ENCODE assay signal across 8 mouse cellular contexts in genomic region chr16:17530640-17531288, GRCm38 (mm10). TPM values are rescaled to one million over a fixed set of nuclear protein-coding genes. Genes with fewer than 3 reads are reported as not detected.
DNase-seq lines count a peak whose midpoint lies in the region; ATAC-seq and TF ChIP-seq lines count a peak whose summit lies in the region.

TSS of gene Thap7 (minus strand) at chr16:17531136.

- TF ChIP-seq POLR2A in CH12.LX (IDR thresholded peaks at IDR 0.05; ENCODE audit: low read depth, low read length), result peak; percentile 99
- peak; percentile 83 for TF ChIP-seq POLR2A in testis, adult 2 months (IDR thresholded peaks at IDR 0.05; ENCODE audit: control insufficient read depth, low read depth, low read length)

- H3K4me2 ChIP-seq in CH12.LX (ENCODE audit: insufficient read depth, low read depth, poor library complexity, severe bottlenecking), result peak within 1 kb of the TSS; percentile 84
- peak within 1 kb of the TSS; percentile 95 for H3K4me2 ChIP-seq in forebrain, embryonic 12.5 days
- peak within 1 kb of the TSS; percentile 68 for H3K4me2 ChIP-seq in heart, postnatal 0 days (ENCODE audit: low read depth, low read length)
- H3K4me2 ChIP-seq in liver, embryonic 16.5 days (ENCODE audit: low read depth, low read length), result peak within 1 kb of the TSS; percentile 96
- peak within 1 kb of the TSS; percentile 96 for H3K4me2 ChIP-seq in neural tube, embryonic 13.5 days

- WGBS in forebrain, embryonic 12.5 days, result under 1% methylated on average over 67 of the region's 67 CpGs
- under 1% methylated on average over 64 of the region's 67 CpGs for WGBS in heart, postnatal 0 days
- under 1% methylated on average over 67 of the region's 67 CpGs for WGBS in liver, embryonic 16.5 days (ENCODE audit: insufficient replicate concordance)
- WGBS in neural tube, embryonic 13.5 days, result 1% methylated on average over 67 of the region's 67 CpGs

- H3K4me1 ChIP-seq in CH12.LX (ENCODE audit: control insufficient read depth in 1 of 2, insufficient read depth in 2 of 2), result peaks cover 7 to 48% of the 10 kb centered on the region in 2 experiments; a peak in 3 of 4 replicates
- H3K4me1 ChIP-seq in forebrain, embryonic 12.5 days, result peaks cover 19% of the 10 kb centered on the region
- peaks cover 12% of the 10 kb centered on the region for H3K4me1 ChIP-seq in heart, postnatal 0 days (ENCODE audit: control insufficient read depth, insufficient read depth)
- H3K4me1 ChIP-seq in liver, embryonic 16.5 days (ENCODE audit: control insufficient read depth, low read depth, low read length), result peaks cover 16% of the 10 kb centered on the region
- peaks cover 27% of the 10 kb centered on the region for H3K4me1 ChIP-seq in neural tube, embryonic 13.5 days (replicated peaks)
- H3K4me1 ChIP-seq in testis, adult 2 months (ENCODE audit: control insufficient read depth, insufficient read depth, low read length), result peaks cover 3% of the 10 kb centered on the region

- ATAC-seq in forebrain, embryonic 12.5 days (ENCODE audit: low FRiP score), result peak; percentile 97
- peak; percentile 97 for ATAC-seq in heart, postnatal 0 days (ENCODE audit: insufficient read depth, low read depth)
- ATAC-seq in liver, embryonic 16.5 days (ENCODE audit: low read depth), result peak; percentile 96
- ATAC-seq in neural tube, embryonic 13.5 days (ENCODE audit: low read depth), result peak; percentile 96

- H3K27me3 ChIP-seq in CH12.LX (replicated peaks), result no peaks in the 10 kb centered on the region
- no peaks in the 10 kb centered on the region for H3K27me3 ChIP-seq in forebrain, embryonic 12.5 days
- H3K27me3 ChIP-seq in heart, postnatal 0 days (ENCODE audit: control insufficient read depth, insufficient read depth, low read length), result no peaks in the 10 kb centered on the region
- no peaks in the 10 kb centered on the region for H3K27me3 ChIP-seq in liver, embryonic 16.5 days (ENCODE audit: control insufficient read depth, insufficient read depth, low read depth, low read length)
- H3K27me3 ChIP-seq in neural tube, embryonic 13.5 days, result no peaks in the 10 kb centered on the region
- no peaks in the 10 kb centered on the region for H3K27me3 ChIP-seq in testis, adult 2 months (ENCODE audit: control insufficient read depth, insufficient read depth, low read length)

- peak; percentile 99 for DNase-seq in CH12.LX (ENCODE audit: extremely low read depth)
- DNase-seq in c-Kit-positive CD71-positive TER-119-negative erythroid progenitor cells, embryonic 14.5 days (ENCODE audit: low read depth), result peak; percentile 96
- DNase-seq in heart, postnatal 0 days (ENCODE audit: low spot score), result peak; percentile 92
- DNase-seq in kidney, postnatal 4 days, result peak; percentile 97 to 99

- H3K79me2 ChIP-seq in CH12.LX (replicated peaks; ENCODE audit: control insufficient read depth, extremely low read depth, insufficient read depth, poor library complexity, severe bottlenecking), result peaks cover 11% of the 10 kb centered on the region; the same call in 1 of the 2 replicates

- peak within 1 kb of the TSS; percentile 94 for H3K9ac ChIP-seq in CH12.LX (ENCODE audit: insufficient read depth, low read depth)
- H3K9ac ChIP-seq in forebrain, embryonic 12.5 days, result peak within 1 kb of the TSS; percentile 80
- H3K9ac ChIP-seq in heart, postnatal 0 days (replicated peaks; ENCODE audit: low read depth, low read length), result peak within 1 kb of the TSS; percentile 85
- peak within 1 kb of the TSS; percentile 88 for H3K9ac ChIP-seq in liver, embryonic 16.5 days (ENCODE audit: low read depth, low read length)
- peak within 1 kb of the TSS; percentile 92 for H3K9ac ChIP-seq in neural tube, embryonic 13.5 days

- in situ Hi-C loops in CH12.LX (cut with MboI; ENCODE audit: low pct_ligation_motif_present, low pct_unique_long_range_greater_than_20kb, low sequenced_read_pairs), result loop anchor here (5.0 to 10.0 kb wide), 2 partner anchors 123 to 326 kb away; partner anchors contain the start of genes Pi4ka, Rimbp3, Snap29 and Ube2l3

- no peak for TF ChIP-seq CTCF in CH12.LX (conservative IDR thresholded peaks at IDR 0.05 in 1 of 2, IDR thresholded peaks at IDR 0.05 in 1 of 2; ENCODE audit: low read depth in 2 of 2, low read length in 2 of 2)
- TF ChIP-seq CTCF in heart, postnatal 0 days (IDR thresholded peaks at IDR 0.05; ENCODE audit: low read depth), result no peak
- TF ChIP-seq CTCF in testis, adult 2 months (IDR thresholded peaks at IDR 0.05; ENCODE audit: control insufficient read depth, insufficient read depth, insufficient replicate concordance, low read depth, low read length), result no peak

- H3K27ac ChIP-seq in CH12.LX (ENCODE audit: insufficient read depth, low read depth), result peak within 1 kb of the TSS; percentile 86
- peak within 1 kb of the TSS; percentile 97 for H3K27ac ChIP-seq in forebrain, embryonic 12.5 days
- peak within 1 kb of the TSS; percentile 95 for H3K27ac ChIP-seq in heart, postnatal 0 days (ENCODE audit: low read depth)
- peak within 1 kb of the TSS; percentile 96 for H3K27ac ChIP-seq in liver, embryonic 16.5 days (ENCODE audit: low read length)
- H3K27ac ChIP-seq in neural tube, embryonic 13.5 days (replicated peaks), result peak within 1 kb of the TSS; percentile 97
- H3K27ac ChIP-seq in testis, adult 2 months (ENCODE audit: control insufficient read depth, insufficient read depth, low read depth, low read length), result peak within 1 kb of the TSS; percentile 86

- peaks cover 31 to 34% of the 10 kb centered on the region in 2 experiments for H3K36me3 ChIP-seq in CH12.LX (replicated peaks in 1 of 2; ENCODE audit: control insufficient read depth in 1 of 2, insufficient read depth in 1 of 2, low read length in 1 of 2)
- H3K36me3 ChIP-seq in forebrain, embryonic 12.5 days (replicated peaks), result peaks cover 33% of the 10 kb centered on the region
- peaks cover 26% of the 10 kb centered on the region for H3K36me3 ChIP-seq in heart, postnatal 0 days (replicated peaks; ENCODE audit: control insufficient read depth, insufficient read depth, low read length)
- peaks cover 18% of the 10 kb centered on the region for H3K36me3 ChIP-seq in liver, embryonic 16.5 days (ENCODE audit: control insufficient read depth, insufficient read depth)
- H3K36me3 ChIP-seq in neural tube, embryonic 13.5 days, result peaks cover 33% of the 10 kb centered on the region
- no peaks in the 10 kb centered on the region; the same call in 1 of the 2 replicates for H3K36me3 ChIP-seq in testis, adult 2 months (ENCODE audit: control insufficient read depth, insufficient read depth, low read length)

- H3K9me3 ChIP-seq in CH12.LX (replicated peaks; ENCODE audit: low read length), result no peaks in the 10 kb centered on the region
- no peaks in the 10 kb centered on the region for H3K9me3 ChIP-seq in forebrain, embryonic 12.5 days
- no peaks in the 10 kb centered on the region for H3K9me3 ChIP-seq in heart, postnatal 0 days (replicated peaks; ENCODE audit: control insufficient read depth, low read length)
- H3K9me3 ChIP-seq in liver, embryonic 16.5 days (replicated peaks; ENCODE audit: control insufficient read depth, low read length), result no peaks in the 10 kb centered on the region
- no peaks in the 10 kb centered on the region for H3K9me3 ChIP-seq in neural tube, embryonic 13.5 days

- no peak for TF ChIP-seq EP300 in CH12.LX (IDR thresholded peaks at IDR 0.05; ENCODE audit: low read length)
- peak; percentile 86 for TF ChIP-seq EP300 in heart, postnatal 0 days (IDR thresholded peaks at IDR 0.05; ENCODE audit: low read depth)

- no peak for TF ChIP-seq RAD21 in CH12.LX (IDR thresholded peaks at IDR 0.05; ENCODE audit: low read depth, low read length)

- dilution Hi-C loops in CH12.LX (cut with MboI; ENCODE audit: extremely low pct_ligation_motif_present, extremely low pct_unique_long_range_greater_than_20kb, low sequenced_read_pairs), result no loop called here

- peak within 1 kb of the TSS; percentile 69 to 91 (median 77) for H3K4me3 ChIP-seq in CH12.LX (replicated peaks in 1 of 3; ENCODE audit: low read depth in 2 of 3, low read length in 2 of 3, poor library complexity in 1 of 3)
- peak within 1 kb of the TSS; percentile 66 for H3K4me3 ChIP-seq in forebrain, embryonic 12.5 days (replicated peaks)
- peak within 1 kb of the TSS; percentile 73 for H3K4me3 ChIP-seq in heart, postnatal 0 days (ENCODE audit: low read depth, low read length)
- H3K4me3 ChIP-seq in liver, embryonic 16.5 days (ENCODE audit: low read depth, low read length), result peak within 1 kb of the TSS; percentile 84
- peak within 1 kb of the TSS; percentile 76 for H3K4me3 ChIP-seq in neural tube, embryonic 13.5 days
- peak within 1 kb of the TSS; percentile 83 for H3K4me3 ChIP-seq in testis, adult 2 months (ENCODE audit: control insufficient read depth, low read depth, low read length)

TF ChIP-seq in CH12.LX, 34 proteins besides CTCF, POLR2A, EP300 and RAD21 (continues in another document):
- no peak for TF ChIP-seq ZC3H11A (IDR thresholded peaks at IDR 0.05; ENCODE audit: low read depth, low read length)
- no peak for TF ChIP-seq JUND (conservative IDR thresholded peaks at IDR 0.05; ENCODE audit: low read depth, low read length)
- no peak for TF ChIP-seq PAX5 (IDR thresholded peaks at IDR 0.05; ENCODE audit: low read length)
- TF ChIP-seq CHD2 (IDR thresholded peaks at IDR 0.05; ENCODE audit: low read length), result peak; percentile 100
- peak; percentile 100 for TF ChIP-seq ELF1 (IDR thresholded peaks at IDR 0.05; ENCODE audit: low read depth, low read length)
- peak; percentile 96; the same call in 1 of the 2 replicates for TF ChIP-seq POLR2AphosphoS2 (IDR thresholded peaks at IDR 0.05; ENCODE audit: low read depth, low read length)
- TF ChIP-seq MEF2A (IDR thresholded peaks at IDR 0.05; ENCODE audit: borderline replicate concordance, low read depth, low read length), result peak; percentile 65
- TF ChIP-seq MAZ (IDR thresholded peaks at IDR 0.05; ENCODE audit: low read depth, low read length), result peak; percentile 96
- no peak for TF ChIP-seq CHD1 (IDR thresholded peaks at IDR 0.05; ENCODE audit: low read depth, low read length)
- no peak for TF ChIP-seq JUN (IDR thresholded peaks at IDR 0.05; ENCODE audit: insufficient read depth, low read depth, low read length)
- TF ChIP-seq NELFE (IDR thresholded peaks at IDR 0.05; ENCODE audit: low read depth, low read length), result peak; percentile 97
- no peak for TF ChIP-seq MAFK (IDR thresholded peaks at IDR 0.05; ENCODE audit: insufficient replicate concordance, low read length)
- TF ChIP-seq HCFC1 (IDR thresholded peaks at IDR 0.05; ENCODE audit: low read depth, low read length), result peak; percentile 88

RNA-seq across cellular contexts. Expression of gene Thap7, which starts in this region (rescaled TPM):
- total RNA-seq in CH12.LX (2012; rRNA removed) (64.3 and 72.7 TPM in 2 replicates), CH12.LX (2014; rRNA removed) (80.7 and 83.3 TPM in 2 replicates)
- 79.4 and 82.4 TPM in 2 replicates for polyA plus RNA-seq in CH12.LX (2012; ENCODE audit: insufficient read length, low read depth)
- 57.5 and 57.6 TPM in 2 replicates for polyA plus RNA-seq in forebrain, embryonic 12.5 days (2016; fragmentation: Nextera tagmentation; extraction: Ambion mirVana)
- total RNA-seq in heart, postnatal 0 days (2014; rRNA removed; ENCODE audit: low replicate concordance), result 40.9 and 49.2 TPM in 2 replicates
- polyA plus RNA-seq in heart, postnatal 0 days (2015; fragmentation: Nextera tagmentation; extraction: Ambion mirVana), result 28.8 and 31.9 TPM in 2 replicates
- 18.9 and 21.1 TPM in 2 replicates for polyA plus RNA-seq in liver, embryonic 16.5 days (2015; fragmentation: Nextera tagmentation; extraction: Ambion mirVana)
- polyA plus RNA-seq in neural tube, embryonic 13.5 days (2015; fragmentation: Nextera tagmentation; extraction: Ambion mirVana), result 67.8 and 69.9 TPM in 2 replicates
- polyA plus RNA-seq in testis, adult 2 months (2012; rRNA removed), result 154 and 171 TPM in 2 replicates

Comparison
In these comparisons a context has a peak if more than half of its experiments do, and no peak if none do; other contexts are left out.
1. Peak in every context shown above with its lines: DNase-seq, ATAC-seq, H3K4me3 ChIP-seq and H3K27ac ChIP-seq.